Mouse (Mus musculus): Measurements from ENCODE around the gene Capns2. TPM values are rescaled to one million over a fixed set of nuclear protein-coding genes. Genes with fewer than 3 reads are reported as not detected.

Gene Capns2
- total RNA-seq, 2 experiments from 2014 or later, result 0.54 to 1.1 TPM

DNA sequence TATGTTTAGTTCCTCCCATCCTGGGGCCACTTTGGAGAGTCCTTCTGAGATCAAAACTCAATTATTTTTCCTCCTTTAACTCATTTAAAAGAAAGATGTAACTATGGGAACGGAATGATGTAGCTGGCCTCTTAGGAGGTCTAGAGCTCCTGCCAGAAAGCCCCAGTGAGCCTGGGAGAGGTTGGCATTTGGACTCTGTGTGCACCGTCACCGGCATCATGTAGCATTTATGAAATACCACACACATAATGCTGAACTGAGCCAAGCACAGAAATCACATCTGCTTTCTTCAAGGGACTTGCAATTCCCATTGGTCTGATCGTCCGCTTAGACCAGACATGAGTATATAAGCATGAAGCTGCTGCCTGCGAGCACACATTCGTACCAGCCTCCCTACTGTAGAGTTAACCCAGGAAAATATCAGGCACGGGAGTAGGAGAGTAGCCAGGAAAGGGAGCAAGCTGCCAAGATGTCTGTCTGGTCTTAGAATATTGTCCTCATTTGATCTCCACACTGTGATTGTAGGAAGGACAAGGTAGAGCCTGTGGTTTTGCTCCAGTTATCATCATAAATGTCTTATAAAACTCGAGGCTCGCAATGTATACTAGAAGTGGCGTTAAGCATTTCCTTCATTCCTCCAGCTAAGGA, 2.4 kb downstream of the Capns2 start:
- no peak for DNase-seq (ENCODE audit: extremely low spot score in 1 of 2, low spot score in 1 of 2)

DNA sequence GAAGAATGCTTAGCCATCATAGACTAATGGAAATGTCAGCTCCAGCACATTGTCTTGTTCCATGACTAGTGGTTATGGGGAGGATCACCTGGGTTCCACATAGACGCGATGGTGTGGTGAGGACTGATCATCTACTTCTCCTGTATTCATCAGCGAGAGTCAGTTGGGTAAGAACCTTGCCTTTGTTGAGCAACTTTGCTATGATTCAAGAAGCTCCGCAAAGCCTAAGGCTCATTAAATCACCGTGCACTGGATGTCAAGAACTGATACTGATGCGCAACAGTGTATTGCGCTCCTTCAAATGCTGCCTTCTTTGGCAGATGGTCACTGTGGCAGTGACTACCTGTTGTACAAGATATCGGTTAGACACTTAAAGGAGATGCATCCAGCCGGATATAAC, 5.3 kb downstream of the Capns2 start:
- no peak for DNase-seq (ENCODE audit: extremely low spot score in 1 of 2, low spot score in 1 of 2)

DNA sequence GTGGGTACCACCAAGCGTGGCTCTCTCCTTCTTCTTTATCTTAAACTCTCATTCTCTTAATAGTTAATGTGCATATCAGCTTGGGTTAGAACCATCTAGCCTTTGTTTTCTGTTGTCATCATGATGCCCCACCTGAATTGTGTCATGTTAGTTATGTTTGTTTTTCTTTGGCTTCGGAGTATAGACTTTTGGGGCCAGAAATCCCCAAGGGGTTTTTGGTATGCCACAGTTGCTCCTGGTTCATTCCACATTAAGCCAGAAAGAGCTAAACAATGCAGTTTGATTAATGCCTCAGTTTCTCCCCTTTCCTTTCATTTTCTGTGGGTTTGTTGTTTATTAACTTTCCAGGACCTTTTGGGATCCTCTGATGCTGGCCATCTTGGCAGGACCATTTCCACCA, 7.2 kb downstream of the Capns2 start:
- DNase-seq (ENCODE audit: extremely low spot score in 1 of 2, low spot score in 1 of 2), result no peak

DNA sequence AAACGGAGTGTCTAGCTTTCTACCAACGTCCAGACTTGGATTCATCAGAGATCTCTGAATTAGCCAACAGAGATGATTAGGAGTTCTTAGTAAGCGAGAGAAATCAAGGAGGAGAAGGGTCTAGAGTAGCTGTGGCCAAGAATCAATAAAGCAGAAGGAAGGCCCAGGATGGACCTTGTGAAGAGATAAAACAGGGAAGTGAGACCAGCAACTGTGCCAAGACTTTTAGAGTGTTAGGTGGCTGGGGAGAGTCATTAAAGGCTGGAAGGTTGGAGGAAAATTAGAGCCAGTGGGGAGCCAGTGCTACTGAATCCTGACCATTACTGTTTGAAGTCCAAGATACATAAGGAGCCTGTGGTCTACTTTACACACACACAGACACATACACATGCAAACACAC, 10.3 kb downstream of the Capns2 start:
- no peak for DNase-seq (ENCODE audit: extremely low spot score in 1 of 2, low spot score in 1 of 2)

DNA sequence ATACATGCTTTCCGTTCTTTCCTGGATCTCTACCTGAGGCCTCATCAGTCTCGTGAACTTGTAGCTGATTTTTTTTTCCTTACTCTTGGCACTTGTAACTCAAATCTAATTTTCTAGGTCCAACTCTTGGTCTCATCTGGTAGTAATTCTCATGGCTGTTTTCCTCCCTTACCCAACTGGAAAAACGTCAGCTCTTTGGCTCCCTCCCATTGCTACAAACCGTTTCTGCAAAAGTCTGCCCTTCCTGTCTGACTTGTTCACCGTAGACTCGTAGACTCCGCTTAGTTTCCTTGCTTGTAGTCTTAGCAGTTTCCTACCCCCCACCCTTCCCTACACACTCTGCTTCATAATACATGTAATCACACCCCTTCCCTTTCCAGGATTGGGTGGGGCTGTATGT, 12.2 kb downstream of the Capns2 start:
- no peak for DNase-seq (ENCODE audit: extremely low spot score in 1 of 2, low spot score in 1 of 2)

DNA sequence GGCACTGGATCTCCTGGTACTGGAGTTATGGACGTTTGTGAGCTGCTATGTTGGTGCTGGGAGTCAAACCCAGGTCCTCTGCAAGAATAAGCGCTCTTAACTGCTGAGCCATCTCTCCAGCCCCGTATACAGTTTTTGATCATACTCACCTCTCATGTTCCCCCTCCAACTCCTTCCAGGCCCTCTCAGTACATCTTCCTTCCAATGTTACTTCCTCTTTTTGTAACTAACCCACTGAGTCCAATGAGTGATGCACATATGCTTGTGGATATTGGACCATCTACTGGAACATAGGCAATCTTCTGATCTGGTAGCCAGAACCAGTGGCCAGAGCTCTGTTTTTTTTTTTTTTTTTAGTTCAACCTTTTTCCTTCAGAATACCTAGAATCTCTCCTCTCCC, 14.9 kb downstream of the Capns2 start:
- no peak for DNase-seq (ENCODE audit: extremely low spot score in 1 of 2, low spot score in 1 of 2)

DNA sequence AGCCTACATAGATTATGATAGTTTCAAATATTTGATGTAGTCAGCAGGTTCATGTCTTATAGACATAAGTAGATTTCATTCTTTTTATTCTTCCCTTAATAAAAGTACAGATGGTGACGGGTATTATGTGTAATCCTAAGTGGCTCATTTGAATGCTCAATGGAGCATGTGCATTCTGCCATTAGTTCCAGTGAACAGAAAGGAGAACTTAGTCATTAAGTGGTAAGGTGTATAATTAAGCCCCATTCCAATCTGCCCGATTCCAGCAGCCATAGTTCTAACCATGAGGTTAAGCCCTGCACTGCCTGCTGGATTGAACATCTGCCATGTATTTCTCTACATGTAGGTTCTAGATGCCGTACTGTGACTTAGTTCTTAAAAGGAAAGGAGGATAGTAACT, 20.6 kb downstream of the Capns2 start:
- no peak for DNase-seq (ENCODE audit: extremely low spot score in 1 of 2, low spot score in 1 of 2)

DNA sequence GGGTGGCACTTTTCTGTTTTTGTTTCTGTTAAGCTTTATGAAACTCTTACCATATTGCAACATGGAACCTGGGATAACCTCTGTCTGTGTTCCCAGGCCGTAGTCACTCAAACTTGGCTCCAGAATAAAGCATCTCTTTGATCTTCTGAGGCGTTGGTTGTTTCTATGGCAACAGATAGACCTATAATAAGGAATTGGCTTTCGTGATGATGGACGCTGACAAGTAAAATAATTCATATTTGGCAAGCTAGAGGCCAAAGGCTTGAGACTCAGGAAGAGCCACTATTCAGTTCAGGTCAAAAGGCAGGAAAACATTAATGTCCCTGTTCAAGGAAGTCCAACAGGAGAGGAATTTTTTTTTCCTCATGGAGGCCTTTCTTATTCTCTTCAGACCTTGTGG, 27.8 kb downstream of the Capns2 start:
- DNase-seq (ENCODE audit: extremely low spot score in 1 of 2, low spot score in 1 of 2), result no peak

DNA sequence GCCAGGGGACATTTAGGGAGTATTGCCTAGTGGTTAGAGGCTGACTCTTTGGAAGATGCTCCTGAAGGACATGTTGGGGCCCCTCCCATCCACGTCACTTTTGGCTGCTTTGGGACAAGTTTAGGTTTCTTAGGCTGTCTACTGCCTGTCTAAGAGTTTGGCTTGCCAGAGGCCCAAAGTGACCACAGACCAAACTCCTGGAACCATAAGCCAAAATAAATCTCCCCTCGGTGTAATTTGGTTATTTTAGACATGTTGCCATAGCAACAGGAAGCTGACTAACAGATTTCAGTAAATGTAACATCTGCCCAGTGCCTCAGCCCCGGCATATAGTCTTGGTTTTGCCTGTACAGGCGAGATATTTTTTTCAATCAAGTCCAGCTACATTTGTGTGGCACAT, 36.8 kb downstream of the Capns2 start:
- DNase-seq (ENCODE audit: extremely low spot score in 1 of 2, low spot score in 1 of 2), result no peak

DNA sequence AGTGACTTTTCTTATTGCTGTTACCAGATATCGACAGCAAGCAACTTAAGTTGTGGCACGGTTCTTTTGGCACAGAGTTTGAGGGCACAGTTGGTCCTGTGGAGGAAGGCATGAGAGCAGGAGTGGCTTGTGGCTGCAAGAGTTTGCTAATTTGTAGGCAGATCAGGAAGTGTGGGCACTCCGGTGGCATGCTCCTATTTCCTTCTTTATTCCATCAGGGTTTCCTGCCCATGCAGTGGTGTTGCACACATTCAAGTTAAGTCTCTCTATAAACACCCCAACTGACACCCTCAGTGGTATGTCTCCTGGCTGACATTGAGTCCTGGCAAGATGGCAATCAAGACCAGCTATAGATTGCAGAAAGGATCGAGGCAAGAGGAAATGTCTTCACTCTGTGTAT, 47.9 kb downstream of the Capns2 start:
- DNase-seq (ENCODE audit: extremely low spot score in 1 of 2, low spot score in 1 of 2), result no peak

DNA sequence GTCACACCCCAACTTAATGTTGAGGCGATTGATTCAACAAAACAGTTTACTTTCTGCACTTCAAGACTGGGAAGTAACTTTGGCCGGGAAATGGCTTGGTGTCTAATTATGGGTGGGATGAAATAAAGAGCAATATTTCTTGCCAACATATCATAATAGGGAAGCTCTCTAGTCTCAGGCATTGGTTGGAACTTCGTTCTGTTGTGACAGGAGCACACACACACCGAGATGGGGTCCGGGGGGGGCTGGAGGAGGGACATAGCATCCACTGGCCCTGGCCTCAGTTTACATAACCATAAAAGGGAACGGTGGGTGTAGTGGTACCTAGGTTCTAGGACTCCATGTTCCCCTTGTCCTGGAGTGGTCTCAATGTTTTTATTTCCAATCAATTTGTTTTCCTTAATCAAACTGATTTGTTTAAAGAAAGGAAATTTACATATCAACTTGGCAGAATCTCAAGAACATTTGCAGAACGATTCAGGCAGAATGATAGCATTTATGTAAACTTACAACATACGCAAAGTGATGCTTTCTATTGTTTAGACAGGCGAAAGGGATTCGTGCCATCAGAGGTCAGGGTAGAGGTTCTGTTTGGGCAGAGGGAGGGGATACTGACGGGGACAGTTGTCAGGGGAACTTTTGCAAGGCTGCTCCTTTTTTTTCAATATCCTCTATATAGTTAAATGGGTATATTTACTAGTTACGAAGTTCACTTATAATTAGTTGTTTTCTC, 49.6 kb downstream of the Capns2 start:
- no peak for DNase-seq (ENCODE audit: extremely low spot score in 1 of 2, low spot score in 1 of 2)

Small RNA genes lying within 50 kb of the gene (microRNA-seq; reads per million reads assigned to microRNA genes)
- gene Gm22151, result 0 reads per million in 2 experiments

Other genes starting within 250 kb of the Capns2 start
- under 1 TPM in 1 of 2 experiments, not detected in 1; 0.21 TPM for gene Irx6, start 227.1 kb upstream of the Capns2 start, total RNA-seq (2021)
- gene Mmp2, start 74.1 kb upstream of the Capns2 start, total RNA-seq (2021), result 1 to 10 TPM; 3.9 to 4.4 TPM
- gene Lpcat2, start 46.1 kb upstream of the Capns2 start, total RNA-seq (2021), result 10 to 100 TPM in 1 of 2 experiments, 1 to 10 TPM in 1; 9.7 to 12.3 TPM
- gene Slc6a2, start 58.7 kb downstream of the Capns2 start, total RNA-seq (2021), result under 1 TPM; 0.07 to 0.16 TPM
- gene Ces1a, start 146.8 kb downstream of the Capns2 start, total RNA-seq (2021), result not detected
- not detected for gene Ces1b, start 178.6 kb downstream of the Capns2 start, total RNA-seq (2021)
- gene Ces1c, start 229.9 kb downstream of the Capns2 start, total RNA-seq (2021), result not detected

All from layer of hippocampus, postnatal 25 days (tissue).